Mouse (Mus musculus) cerebellum, adult 2 months (tissue): ENCODE measurements around the gene Ppp2r3a.

Source experiments
- CTCF ChIP-seq: fragments of 200-500 bp; IDR thresholded peaks from 2 replicates; pipeline ENCODE4 v1.5.1; 2011; ENCODE audit warnings: low read depth, mild to moderate bottlenecking, control low read depth, low read length, moderate library complexity, borderline replicate concordance; ENCODE audit not compliant: insufficient read depth
- POLR2A ChIP-seq: fragments of 200-500 bp; IDR thresholded peaks from 2 replicates; pipeline ENCODE4 v1.6.1; 2011; ENCODE audit warnings: low read length, control low read depth, borderline replicate concordance; ENCODE audit not compliant: insufficient read depth

- TF ChIP-seq CTCF (no peak), POLR2A (no peak)
Observed at GRCm38 (mm10) chr9:101247541-101247940, 4.1 kb downstream of the Ppp2r3a start.
